Mouse (Mus musculus) limb, embryonic 14.5 days (tissue): ENCODE measurements around the gene Rbks. TPM values are rescaled to one million over a fixed set of nuclear protein-coding genes. Genes with fewer than 3 reads are reported as not detected.

ENCODE experiments used
- ATAC-seq: fragments of 200-750 bp; cut with Nextera tagmentation; 2 replicates; pipeline ENCODE4 v1.8.0; 2017; ENCODE audit warnings: low read depth, moderate number of reproducible peaks, moderate TSS enrichment; ENCODE audit not compliant: low FRiP score
- DNase-seq: peaks from one replicate; pipeline ENCODE4 v3.0.0-alpha.2; 2015; ENCODE audit warnings: low spot score
- H3K27ac ChIP-seq: fragments of 300-500 bp; sonication (generic); replicated peaks from 2 replicates; pipeline ENCODE4 v1.5.1; 2014; ENCODE audit warnings: low read depth, mild to moderate bottlenecking, low read length, moderate library complexity, mixed read lengths
- H3K27me3 ChIP-seq: fragments of 300-500 bp; sonication (generic); 2 replicates; pipeline ENCODE4 v1.6.1; 2014; ENCODE audit warnings: low read length, mixed read lengths; ENCODE audit not compliant: control insufficient read depth, insufficient read depth
- H3K36me3 ChIP-seq: fragments of 300-500 bp; sonication (generic); 2 replicates; pipeline ENCODE4 v1.6.1; 2014; ENCODE audit warnings: mild to moderate bottlenecking, low read length, moderate library complexity, mixed read lengths; ENCODE audit not compliant: control insufficient read depth, insufficient read depth
- H3K4me1 ChIP-seq: fragments of 300-500 bp; sonication (generic); 2 replicates; pipeline ENCODE4 v1.6.1; 2014; ENCODE audit warnings: antibody characterized with exemption, low read length, mixed read lengths; ENCODE audit not compliant: control insufficient read depth, insufficient read depth
- H3K4me2 ChIP-seq: fragments of 300-500 bp; sonication (generic); replicated peaks from 2 replicates; pipeline ENCODE4 v1.6.1; 2014; ENCODE audit warnings: low read depth, mild to moderate bottlenecking, low read length, moderate library complexity; ENCODE audit not compliant: severe bottlenecking
- H3K4me3 ChIP-seq: fragments of 300-500 bp; sonication (generic); replicated peaks from 2 replicates; pipeline ENCODE4 v1.5.1; 2014; ENCODE audit warnings: low read length
- H3K9ac ChIP-seq: fragments of 300-500 bp; sonication (generic); 2 replicates; pipeline ENCODE4 v1.6.1; 2014; ENCODE audit warnings: mild to moderate bottlenecking, low read depth, low read length, moderate library complexity; ENCODE audit not compliant: severe bottlenecking
- H3K9me3 ChIP-seq: fragments of 300-500 bp; sonication (generic); 2 replicates; pipeline ENCODE4 v1.6.1; 2016; ENCODE audit warnings: low read length; ENCODE audit not compliant: control insufficient read depth
- POLR2A ChIP-seq: fragments of 200-500 bp; IDR thresholded peaks from 2 replicates; pipeline ENCODE4 v1.8.0; 2012; ENCODE audit warnings: inconsistent platforms, mild to moderate bottlenecking, moderate library complexity, borderline replicate concordance; ENCODE audit not compliant: insufficient read depth, insufficient read length; ENCODE audit errors: extremely low read depth
- WGBS: fragments of 180-500 bp; shearing (Covaris S2); extraction: QIAGEN DNeasy Blood & Tissue Kit; methylation state at CpG from one replicate; pipeline ENCODE4 v1.1.7; 2014; 5-methylcytosine and 5-hydroxymethylcytosine counted together
- polyA plus RNA-seq, 2 experiments: library from polyadenylated mRNA; depleted of rRNA in 1 of 2; stranded (reverse) in 1 of 2; unstranded in 1 of 2; fragments of >200 nt; fragmentation: Nextera tagmentation in 1 of 2; extraction: Ambion mirVana in 1 of 2; gene quantifications; 2 replicates each; pipeline versions ENCODE4 v1.2.1 to v1.2.3; 2012 to 2014

The Rbks gene
- polyA plus RNA-seq, 2 experiments: 1.9 to 2.2 TPM

DNA sequence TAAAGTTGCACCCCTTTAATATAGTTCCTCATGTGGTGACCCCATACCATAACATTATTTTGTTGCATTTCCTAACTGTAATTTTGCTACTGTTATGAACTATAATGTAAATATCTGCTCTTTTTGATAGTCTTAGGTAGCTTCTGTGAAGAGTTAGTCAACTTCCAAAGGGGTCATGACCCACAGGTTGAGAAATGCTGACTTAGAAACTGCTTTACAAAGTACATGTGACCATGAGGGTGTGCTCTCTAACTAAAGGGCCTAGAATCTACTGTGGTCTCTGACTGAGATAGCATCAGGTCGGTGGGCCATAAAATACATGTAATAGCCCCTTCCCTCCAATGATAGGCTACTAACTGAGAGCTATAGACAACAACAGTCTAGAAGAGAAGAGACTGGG is 19.4 kb downstream of the Rbks start:
- ATAC-seq (no peak), DNase-seq (no peak)
- Histone ChIP-seq H3K4me3 (no peak overlapping the region), H3K27ac (no peak overlapping the region), H3K4me2 (no peak overlapping the region), H3K4me1 (no peaks in the 10 kb centered on the region), H3K27me3 (no peaks in the 10 kb centered on the region), H3K9me3 (no peaks in the 10 kb centered on the region), H3K36me3 (no peaks in the 10 kb centered on the region), H3K9ac (no peak overlapping the region)
- 63% methylated on average over 1 of the region's 1 CpGs for WGBS
- TF ChIP-seq POLR2A: no peak

DNA sequence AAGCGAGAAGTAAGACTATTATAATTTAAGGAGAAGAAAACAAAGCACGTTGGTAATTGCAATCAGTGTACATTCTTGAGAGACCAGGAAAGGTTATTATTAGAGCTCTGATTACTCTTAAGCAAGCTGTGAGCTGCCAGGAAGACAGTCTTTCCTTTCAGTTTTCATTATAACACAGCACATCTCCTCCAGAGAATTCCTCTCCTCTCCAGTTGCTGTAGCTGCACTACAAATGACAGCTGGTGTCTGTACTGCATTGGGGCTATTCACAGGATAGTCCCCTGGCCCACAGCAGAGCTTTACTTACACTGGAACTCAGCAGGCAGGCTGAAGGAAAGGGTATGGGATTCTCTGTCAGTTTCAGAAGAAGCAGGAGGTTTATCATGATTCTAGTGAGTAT is 24.0 kb downstream of the Rbks start:
- Histone ChIP-seq H3K27ac (no peak overlapping the region), H3K4me1 (no peaks in the 10 kb centered on the region)
- no peak for DNase-seq

DNA sequence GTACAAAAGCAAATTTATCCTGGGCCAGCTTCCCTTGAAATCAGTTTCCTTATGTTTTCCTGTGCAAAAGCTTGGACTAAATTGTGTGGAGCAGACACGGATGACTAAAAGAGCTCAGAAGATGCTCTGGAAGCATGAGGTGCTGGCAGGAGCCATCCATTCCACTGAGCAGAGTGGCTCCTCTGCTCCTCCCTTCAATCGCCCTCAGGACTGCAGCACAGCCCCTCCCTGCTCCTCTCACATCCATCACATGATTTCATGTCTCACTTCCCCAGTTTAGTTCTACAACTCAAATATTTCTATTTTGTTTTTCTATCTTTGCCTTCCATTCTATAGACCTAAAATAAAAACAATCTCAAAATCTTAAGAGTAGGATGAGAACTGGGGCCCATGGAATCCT is 26.3 kb downstream of the Rbks start:
- TF ChIP-seq POLR2A: no peak
- H3K4me1 ChIP-seq: no peaks in the 10 kb centered on the region
- WGBS: 71% methylated on average over 2 of the region's 2 CpGs
- no peak overlapping the region for H3K4me3 ChIP-seq
- no peaks in the 10 kb centered on the region for H3K27me3 ChIP-seq
- H3K4me2 ChIP-seq: no peak overlapping the region
- ATAC-seq (no peak), DNase-seq (no peak)
- no peak overlapping the region for H3K9ac ChIP-seq
- H3K36me3 ChIP-seq: no peaks in the 10 kb centered on the region
- no peak overlapping the region for H3K27ac ChIP-seq
- no peaks in the 10 kb centered on the region for H3K9me3 ChIP-seq

More for the DNA sequence above, 24.0 kb downstream of the Rbks start:
- H3K36me3 ChIP-seq: no peaks in the 10 kb centered on the region
- no peak overlapping the region for H3K4me2 ChIP-seq
- 73% methylated on average over 2 of the region's 2 CpGs for WGBS
- no peak overlapping the region for H3K9ac ChIP-seq
- ATAC-seq: no peak
- no peak overlapping the region for H3K4me3 ChIP-seq
- no peak for TF ChIP-seq POLR2A
- H3K27me3 ChIP-seq: no peaks in the 10 kb centered on the region
- no peaks in the 10 kb centered on the region for H3K9me3 ChIP-seq

- Histone ChIP-seq H3K4me1 (no peaks in the 10 kb centered on the region), H3K9ac (no peak overlapping the region), H3K27me3 (no peaks in the 10 kb centered on the region), H3K27ac (no peak overlapping the region), H3K4me3 (no peak overlapping the region), H3K36me3 (no peaks in the 10 kb centered on the region), H3K4me2 (no peak overlapping the region), H3K9me3 (no peaks in the 10 kb centered on the region)
- 54% methylated on average over 5 of the region's 5 CpGs for WGBS
- DNase-seq (no peak), ATAC-seq (no peak)
- TF ChIP-seq POLR2A: no peak
Observed at GRCm38 (mm10) chr5:31669984-31670383, 27.4 kb downstream of the Rbks start.

DNA sequence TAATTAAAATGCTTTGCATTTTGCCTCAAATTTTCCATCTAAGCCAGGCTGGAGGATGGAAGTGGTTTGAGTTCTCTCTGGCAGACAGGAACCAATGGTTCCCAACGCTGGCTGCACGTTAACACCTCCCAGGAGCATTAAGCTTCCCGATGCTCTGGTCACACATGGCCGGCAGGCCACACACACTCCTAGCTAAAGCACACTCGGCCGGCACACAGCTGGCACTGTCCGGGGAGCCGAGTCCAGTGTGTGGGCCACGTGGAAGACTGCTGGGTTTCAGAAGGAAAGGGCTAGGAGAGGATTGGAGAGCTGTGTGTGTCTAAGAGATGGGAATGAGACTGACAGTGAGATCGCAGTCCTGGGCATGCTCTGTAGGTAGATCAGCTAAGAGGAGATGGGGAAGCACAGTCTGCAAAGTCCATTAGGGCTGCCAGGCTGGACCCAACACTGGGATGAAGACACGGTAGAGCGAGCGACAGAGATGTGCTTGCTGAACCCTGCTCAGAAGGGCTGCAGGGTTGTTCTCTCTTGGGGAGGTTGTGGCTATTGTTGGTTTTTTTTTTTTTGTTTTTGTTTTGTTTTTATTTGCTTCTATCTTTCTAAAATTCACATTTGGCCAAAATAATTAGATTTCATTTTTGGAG is 29.0 kb downstream of the Rbks start:
- Histone ChIP-seq H3K4me3 (no peak overlapping the region), H3K9me3 (no peaks in the 10 kb centered on the region), H3K4me2 (no peak overlapping the region), H3K4me1 (no peaks in the 10 kb centered on the region), H3K27me3 (no peaks in the 10 kb centered on the region), H3K27ac (no peak overlapping the region), H3K9ac (no peak overlapping the region), H3K36me3 (no peaks in the 10 kb centered on the region)
- no peak for ATAC-seq
- DNase-seq: no peak
- WGBS: 61% methylated on average over 13 of the region's 13 CpGs
- no peak for TF ChIP-seq POLR2A
